Mouse (Mus musculus): ENCODE measurements around the gene Myo1g. TPM values are rescaled to one million over a fixed set of nuclear protein-coding genes. Genes with fewer than 3 reads are reported as not detected.

Gene Myo1g
- polyA plus RNA-seq, 1 experiment from 2014 or later, result 0.60 TPM

GRCm38 (mm10) chr11:6560655-6561360 lies 40.0 kb upstream of the Myo1g start:
- Histone ChIP-seq H3K4me2 (replicated peaks; ENCODE audit: low read depth, low read length) (no peak overlapping the region), H3K27me3 (ENCODE audit: control insufficient read depth, insufficient read depth, low read length) (no peaks in the 10 kb centered on the region), H3K27ac (ENCODE audit: low read depth, low read length) (peak overlapping the region; percentile 0; the same call in 1 of the 2 replicates), H3K4me1 (ENCODE audit: control insufficient read depth, insufficient read depth, low read length) (no peaks in the 10 kb centered on the region), H3K36me3 (ENCODE audit: control insufficient read depth, insufficient read depth, low read length) (peaks cover 10% of the 10 kb centered on the region; the same call in 1 of the 2 replicates), H3K9me3 (ENCODE audit: control insufficient read depth, low read length) (no peaks in the 10 kb centered on the region), H3K9ac (ENCODE audit: low read depth, low read length) (no peak overlapping the region), H3K4me3 (ENCODE audit: low read length) (no peak overlapping the region)
- 85% methylated on average over 13 of the region's 13 CpGs for WGBS
- no peak for ATAC-seq (ENCODE audit: low FRiP score, low TSS enrichment)

- Histone ChIP-seq H3K27ac (ENCODE audit: low read depth, low read length) (no peak overlapping the region), H3K4me3 (ENCODE audit: low read length) (no peak overlapping the region), H3K4me1 (ENCODE audit: control insufficient read depth, insufficient read depth, low read length) (no peaks in the 10 kb centered on the region), H3K4me2 (replicated peaks; ENCODE audit: low read depth, low read length) (no peak overlapping the region), H3K9me3 (ENCODE audit: control insufficient read depth, low read length) (no peaks in the 10 kb centered on the region), H3K27me3 (ENCODE audit: control insufficient read depth, insufficient read depth, low read length) (no peaks in the 10 kb centered on the region), H3K9ac (ENCODE audit: low read depth, low read length) (no peak overlapping the region), H3K36me3 (ENCODE audit: control insufficient read depth, insufficient read depth, low read length) (peaks cover 10% of the 10 kb centered on the region; the same call in 1 of the 2 replicates)
- 87% methylated on average over 2 of the region's 2 CpGs for WGBS
- no peak for ATAC-seq (ENCODE audit: low FRiP score, low TSS enrichment)
Observed at GRCm38 (mm10) chr11:6559996-6560395, 39.2 kb upstream of the Myo1g start.

GRCm38 (mm10) chr11:6558234-6558633 lies 37.5 kb upstream of the Myo1g start:
- H3K4me1 ChIP-seq (ENCODE audit: control insufficient read depth, insufficient read depth, low read length), result no peaks in the 10 kb centered on the region
- ATAC-seq (ENCODE audit: low FRiP score, low TSS enrichment), result no peak
- H3K4me2 ChIP-seq (replicated peaks; ENCODE audit: low read depth, low read length), result no peak overlapping the region
- peaks cover 6% of the 10 kb centered on the region; the same call in 1 of the 2 replicates for H3K36me3 ChIP-seq (ENCODE audit: control insufficient read depth, insufficient read depth, low read length)
- H3K9me3 ChIP-seq (ENCODE audit: control insufficient read depth, low read length), result no peaks in the 10 kb centered on the region
- WGBS, result 86% methylated on average over 3 of the region's 3 CpGs
- no peaks in the 10 kb centered on the region for H3K27me3 ChIP-seq (ENCODE audit: control insufficient read depth, insufficient read depth, low read length)
- H3K4me3 ChIP-seq (ENCODE audit: low read length), result no peak overlapping the region
- H3K27ac ChIP-seq (ENCODE audit: low read depth, low read length), result no peak overlapping the region
- H3K9ac ChIP-seq (ENCODE audit: low read depth, low read length), result no peak overlapping the region

- WGBS, result 94% methylated on average over 3 of the region's 3 CpGs
- H3K27me3 ChIP-seq (ENCODE audit: control insufficient read depth, insufficient read depth, low read length), result no peaks in the 10 kb centered on the region
- H3K4me1 ChIP-seq (ENCODE audit: control insufficient read depth, insufficient read depth, low read length), result peaks cover 7% of the 10 kb centered on the region; the same call in 1 of the 2 replicates
- no peak overlapping the region for H3K4me3 ChIP-seq (ENCODE audit: low read length)
- H3K36me3 ChIP-seq (ENCODE audit: control insufficient read depth, insufficient read depth, low read length), result peaks cover 3% of the 10 kb centered on the region; the same call in 1 of the 2 replicates
- no peak overlapping the region for H3K4me2 ChIP-seq (replicated peaks; ENCODE audit: low read depth, low read length)
- H3K9ac ChIP-seq (ENCODE audit: low read depth, low read length), result no peak overlapping the region
- H3K27ac ChIP-seq (ENCODE audit: low read depth, low read length), result no peak overlapping the region
- no peak for ATAC-seq (ENCODE audit: low FRiP score, low TSS enrichment)
- H3K9me3 ChIP-seq (ENCODE audit: control insufficient read depth, low read length), result no peaks in the 10 kb centered on the region
Observed at GRCm38 (mm10) chr11:6550201-6550600, 29.4 kb upstream of the Myo1g start.

- H3K4me3 ChIP-seq (ENCODE audit: low read length), result no peak overlapping the region
- no peak overlapping the region for H3K9ac ChIP-seq (ENCODE audit: low read depth, low read length)
- no peaks in the 10 kb centered on the region for H3K27me3 ChIP-seq (ENCODE audit: control insufficient read depth, insufficient read depth, low read length)
- peaks cover 3% of the 10 kb centered on the region; the same call in 1 of the 2 replicates for H3K36me3 ChIP-seq (ENCODE audit: control insufficient read depth, insufficient read depth, low read length)
- no peak for ATAC-seq (ENCODE audit: low FRiP score, low TSS enrichment)
- no peak overlapping the region for H3K27ac ChIP-seq (ENCODE audit: low read depth, low read length)
- H3K4me2 ChIP-seq (replicated peaks; ENCODE audit: low read depth, low read length), result no peak overlapping the region
- H3K4me1 ChIP-seq (ENCODE audit: control insufficient read depth, insufficient read depth, low read length), result peaks cover 7% of the 10 kb centered on the region; the same call in 1 of the 2 replicates
- H3K9me3 ChIP-seq (ENCODE audit: control insufficient read depth, low read length), result no peaks in the 10 kb centered on the region
- WGBS, result 92% methylated on average over 2 of the region's 2 CpGs
Observed at GRCm38 (mm10) chr11:6549770-6550169, 29.0 kb upstream of the Myo1g start.

GRCm38 (mm10) chr11:6547696-6548325 lies 27.0 kb upstream of the Myo1g start:
- peak overlapping the region; percentile 91; the same call in 1 of the 2 replicates for H3K9ac ChIP-seq (ENCODE audit: low read depth, low read length)
- peak overlapping the region; percentile 87 for H3K4me3 ChIP-seq (ENCODE audit: low read length)
- H3K36me3 ChIP-seq (ENCODE audit: control insufficient read depth, insufficient read depth, low read length), result peaks cover 3% of the 10 kb centered on the region; the same call in 1 of the 2 replicates
- H3K4me1 ChIP-seq (ENCODE audit: control insufficient read depth, insufficient read depth, low read length), result peaks cover 7% of the 10 kb centered on the region; the same call in 1 of the 2 replicates
- 23% methylated on average over 6 of the region's 6 CpGs for WGBS
- peak overlapping the region; percentile 98 for H3K27ac ChIP-seq (ENCODE audit: low read depth, low read length)
- H3K4me2 ChIP-seq (replicated peaks; ENCODE audit: low read depth, low read length), result peak overlapping the region; percentile 79
- H3K27me3 ChIP-seq (ENCODE audit: control insufficient read depth, insufficient read depth, low read length), result no peaks in the 10 kb centered on the region
- H3K9me3 ChIP-seq (ENCODE audit: control insufficient read depth, low read length), result no peaks in the 10 kb centered on the region
- no peak for ATAC-seq (ENCODE audit: low FRiP score, low TSS enrichment)

GRCm38 (mm10) chr11:6547037-6547680 lies 26.4 kb upstream of the Myo1g start:
- no peaks in the 10 kb centered on the region for H3K27me3 ChIP-seq (ENCODE audit: control insufficient read depth, insufficient read depth, low read length)
- peak overlapping the region; percentile 87 for H3K4me3 ChIP-seq (ENCODE audit: low read length)
- H3K9me3 ChIP-seq (ENCODE audit: control insufficient read depth, low read length), result no peaks in the 10 kb centered on the region
- H3K4me1 ChIP-seq (ENCODE audit: control insufficient read depth, insufficient read depth, low read length), result peaks cover 7% of the 10 kb centered on the region; the same call in 1 of the 2 replicates
- H3K9ac ChIP-seq (ENCODE audit: low read depth, low read length), result peak overlapping the region; percentile 91
- peak overlapping the region; percentile 79 for H3K4me2 ChIP-seq (replicated peaks; ENCODE audit: low read depth, low read length)
- H3K27ac ChIP-seq (ENCODE audit: low read depth, low read length), result peak overlapping the region; percentile 98
- H3K36me3 ChIP-seq (ENCODE audit: control insufficient read depth, insufficient read depth, low read length), result no peaks in the 10 kb centered on the region; the same call in 1 of the 2 replicates
- peak; percentile 79 for ATAC-seq (ENCODE audit: low FRiP score, low TSS enrichment)
- WGBS, result under 1% methylated on average over 27 of the region's 41 CpGs

GRCm38 (mm10) chr11:6546205-6547013 lies 25.6 kb upstream of the Myo1g start, which contains the start of gene Ccm2:
TSS of gene Ccm2 (plus strand) at chr11:6546887.
- Histone ChIP-seq H3K36me3 (ENCODE audit: control insufficient read depth, insufficient read depth, low read length) (no peaks in the 10 kb centered on the region), H3K27ac (ENCODE audit: low read depth, low read length) (peak within 1 kb of the TSS; percentile 98), H3K4me3 (ENCODE audit: low read length) (peak within 1 kb of the TSS; percentile 87), H3K27me3 (ENCODE audit: control insufficient read depth, insufficient read depth, low read length) (no peaks in the 10 kb centered on the region), H3K4me1 (ENCODE audit: control insufficient read depth, insufficient read depth, low read length) (peaks cover 7% of the 10 kb centered on the region; the same call in 1 of the 2 replicates), H3K4me2 (replicated peaks; ENCODE audit: low read depth, low read length) (peak within 1 kb of the TSS; percentile 79), H3K9me3 (ENCODE audit: control insufficient read depth, low read length) (no peaks in the 10 kb centered on the region), H3K9ac (ENCODE audit: low read depth, low read length) (peak within 1 kb of the TSS; percentile 91)
- ATAC-seq (ENCODE audit: low FRiP score, low TSS enrichment), result peak; percentile 96
- under 1% methylated on average over 43 of the region's 57 CpGs for WGBS

All from kidney, embryonic 14.5 days (tissue).